Mouse (Mus musculus): ENCODE measurements around the gene Mrpl20.

Gene Mrpl20

GRCm38 (mm10) chr4:155854991-155855390 lies 52.3 kb downstream of the Mrpl20 start:
- no peak for DNase-seq

DNA sequence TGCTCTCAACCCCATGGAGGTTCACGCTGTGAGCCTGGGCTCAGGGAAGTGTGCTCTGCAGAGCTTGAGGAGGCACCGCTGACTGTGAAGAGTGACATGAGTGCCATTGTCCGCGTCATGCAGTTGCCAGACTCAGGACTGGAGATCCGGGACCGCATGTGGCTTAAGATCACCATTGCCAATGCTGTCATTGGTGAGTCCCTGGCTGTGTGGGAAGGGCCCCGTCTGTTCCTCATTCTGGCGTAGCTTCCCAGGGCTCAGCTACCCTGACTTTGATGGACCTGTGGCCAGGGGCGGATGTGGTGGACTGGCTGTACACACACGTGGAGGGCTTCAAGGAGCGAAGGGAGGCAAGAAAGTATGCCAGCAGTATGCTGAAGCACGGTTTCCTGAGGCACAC lies 53.4 kb downstream of the Mrpl20 start:
- DNase-seq: peak in 1 of 2 experiments; percentile 48

DNA sequence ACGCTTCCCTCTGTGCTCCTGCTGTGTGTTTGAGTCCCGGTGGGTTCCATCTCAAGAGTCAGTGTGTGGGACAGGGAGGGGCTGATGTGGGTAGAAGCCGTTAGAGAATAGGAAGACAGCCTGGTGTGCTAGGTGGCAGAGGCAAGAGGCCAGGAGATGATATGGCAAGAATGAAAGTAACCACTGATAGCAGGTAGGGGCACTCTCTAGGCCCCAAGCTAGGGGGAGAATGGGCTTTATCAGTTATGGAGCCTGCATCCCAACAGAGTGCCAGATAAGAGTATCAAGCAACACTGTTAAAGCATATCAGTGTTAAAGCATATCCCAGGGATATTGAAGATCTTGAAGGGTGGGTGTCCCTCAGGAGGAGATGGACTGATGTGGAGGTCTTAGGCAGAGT lies 54.2 kb downstream of the Mrpl20 start:
- no peak for DNase-seq

- DNase-seq: no peak
Observed at GRCm38 (mm10) chr4:155859318-155859717, 56.6 kb downstream of the Mrpl20 start.

Data from cerebellum, adult 18-20 months (tissue).